Mouse (Mus musculus): Measurements from ENCODE around the gene Sec11a. TPM values are rescaled to one million over a fixed set of nuclear protein-coding genes. Genes with fewer than 3 reads are reported as not detected.
A peak's percentile ranks its signal among the peaks of the same experiment; 100 is the strongest.

Gene Sec11a
- polyA plus RNA-seq, 1 experiment: 64.4 TPM

DNA sequence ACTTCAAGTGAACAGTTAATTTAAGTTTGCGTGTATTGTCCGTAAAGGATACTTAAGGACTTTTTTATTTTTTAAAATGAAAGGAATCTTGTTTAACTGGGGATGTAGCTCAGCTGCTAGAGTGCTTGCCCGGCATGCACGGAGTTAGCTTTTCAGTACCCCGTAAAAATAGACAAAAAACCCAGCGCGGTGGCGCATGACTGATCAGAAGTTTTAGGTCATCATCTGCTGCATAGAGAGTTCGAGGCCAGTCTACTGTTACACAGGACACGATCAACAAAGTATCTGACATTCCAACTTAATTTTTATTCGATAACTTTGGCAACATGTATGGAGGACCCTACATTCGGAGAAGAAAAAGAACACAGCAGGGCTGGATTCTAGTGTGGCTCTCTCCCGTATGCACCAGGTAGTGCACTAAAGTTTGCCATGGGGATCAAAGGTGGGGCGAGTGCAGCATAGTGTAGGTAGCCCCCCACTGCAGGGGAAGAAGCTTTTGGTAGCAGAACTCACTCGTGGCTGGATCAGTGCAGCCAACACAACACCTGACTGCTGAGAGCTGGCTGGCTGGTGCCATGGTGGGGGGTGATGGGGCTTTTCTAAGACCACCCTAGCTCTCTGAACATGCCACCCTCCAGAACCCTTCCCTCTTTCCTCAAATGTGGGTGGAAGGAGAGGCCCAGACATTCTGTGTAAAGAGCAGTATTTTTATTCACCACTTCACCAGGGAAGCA is 45.9 kb downstream of the Sec11a start:
- no peak overlapping the region for H3K27ac ChIP-seq (ENCODE audit: insufficient read depth, low read length)
- H3K4me1 ChIP-seq (ENCODE audit: control insufficient read depth, insufficient read depth, low read length): peaks cover 8% of the 10 kb centered on the region
- TF ChIP-seq POLR2A (IDR thresholded peaks at IDR 0.05; ENCODE audit: extremely low read depth, insufficient read depth, low read length) (no peak), CTCF (IDR thresholded peaks at IDR 0.05; ENCODE audit: extremely low read depth, insufficient read depth, low read length) (no peak)
- peak overlapping the region; percentile 80 for H3K4me3 ChIP-seq (ENCODE audit: insufficient read depth, low read length)

DNA sequence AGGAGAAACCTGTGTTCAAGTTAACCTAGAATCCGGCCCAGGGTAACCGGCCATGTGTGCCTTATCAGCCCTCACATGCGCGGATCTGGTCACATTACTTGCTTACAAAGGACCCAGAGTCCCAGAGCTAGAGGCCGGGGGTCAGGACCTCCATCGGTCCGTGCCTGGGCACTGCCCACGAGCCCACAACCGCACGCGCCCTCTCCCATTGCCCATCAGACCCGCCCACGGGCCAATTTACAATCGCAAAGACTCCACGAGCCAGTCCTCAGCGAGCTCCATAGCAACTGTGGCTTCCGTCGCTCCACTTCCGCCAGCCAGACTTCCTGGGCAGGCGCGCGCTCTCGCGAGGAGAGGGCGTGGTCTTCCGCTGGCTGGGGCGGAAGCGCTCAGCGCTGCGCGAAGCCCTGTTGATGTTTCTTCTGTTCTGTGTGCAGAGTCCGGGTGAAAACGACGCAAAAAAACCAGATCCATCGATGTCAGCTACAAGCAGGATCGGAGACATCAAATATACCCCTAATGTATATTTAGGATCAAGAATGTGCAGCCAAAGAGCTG is 46.6 kb downstream of the Sec11a start, which contains the start of gene Wdr73:
Gene Wdr73, minus strand, starts transcription at position 326 of the 558 bp plus-strand sequence.
- no peak within 1 kb of the TSS for H3K27ac ChIP-seq (ENCODE audit: insufficient read depth, low read length)
- peaks cover 8% of the 10 kb centered on the region for H3K4me1 ChIP-seq (ENCODE audit: control insufficient read depth, insufficient read depth, low read length)
- H3K4me3 ChIP-seq (ENCODE audit: insufficient read depth, low read length): peak within 1 kb of the TSS; percentile 80
- TF ChIP-seq CTCF (IDR thresholded peaks at IDR 0.05; ENCODE audit: extremely low read depth, insufficient read depth, low read length) (no peak), POLR2A (IDR thresholded peaks at IDR 0.05; ENCODE audit: extremely low read depth, insufficient read depth, low read length) (peak; percentile 90)

DNA sequence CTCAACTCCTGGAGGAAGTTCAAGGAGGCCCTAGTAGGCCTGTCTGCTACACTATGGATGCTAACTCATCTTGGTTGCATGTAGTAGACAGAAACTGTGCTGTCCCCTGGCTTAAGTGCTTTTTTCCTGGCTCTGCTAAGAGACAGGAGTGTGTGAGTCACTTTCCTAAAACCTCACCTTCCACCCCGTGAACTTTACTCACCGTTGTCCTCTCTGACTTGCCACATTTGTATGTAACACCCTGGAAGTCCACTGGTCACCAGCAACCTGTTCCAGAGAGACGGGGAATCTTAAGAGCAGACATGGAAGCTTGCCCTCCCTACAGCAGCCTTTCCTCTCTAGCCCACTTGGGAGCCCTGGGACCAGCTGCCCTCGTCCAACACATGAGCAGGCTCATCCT is 49.9 kb downstream of the Sec11a start:
- no peak overlapping the region for H3K4me3 ChIP-seq (ENCODE audit: insufficient read depth, low read length)
- TF ChIP-seq CTCF (IDR thresholded peaks at IDR 0.05; ENCODE audit: extremely low read depth, insufficient read depth, low read length) (no peak), POLR2A (IDR thresholded peaks at IDR 0.05; ENCODE audit: extremely low read depth, insufficient read depth, low read length) (no peak)
- H3K27ac ChIP-seq (ENCODE audit: insufficient read depth, low read length): no peak overlapping the region
- peaks cover 6% of the 10 kb centered on the region for H3K4me1 ChIP-seq (ENCODE audit: control insufficient read depth, insufficient read depth, low read length)

DNA sequence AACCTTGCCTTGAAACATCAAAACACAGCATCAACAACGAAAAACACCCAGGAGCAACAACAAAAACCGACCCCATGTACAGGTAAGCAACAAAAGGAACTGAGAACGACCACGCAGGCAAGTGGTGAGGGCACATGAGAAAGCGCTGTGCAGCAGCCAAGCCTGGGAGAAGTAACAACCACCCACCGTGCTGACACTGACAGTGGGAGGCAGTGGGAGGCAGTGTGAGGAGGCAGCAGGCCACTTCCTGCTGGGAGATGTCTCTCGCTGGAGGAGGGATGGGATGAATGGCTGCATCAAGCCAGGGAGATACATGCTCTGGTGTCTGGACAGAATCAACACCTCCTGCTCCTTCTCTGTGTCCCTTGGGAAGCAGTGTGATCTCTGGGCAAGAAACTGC is 50.4 kb downstream of the Sec11a start:
- TF ChIP-seq CTCF (IDR thresholded peaks at IDR 0.05; ENCODE audit: extremely low read depth, insufficient read depth, low read length) (no peak), POLR2A (IDR thresholded peaks at IDR 0.05; ENCODE audit: extremely low read depth, insufficient read depth, low read length) (0 out of 2 replicates have a peak, but pooled peaks have one; percentile 9)
- peaks cover 6% of the 10 kb centered on the region for H3K4me1 ChIP-seq (ENCODE audit: control insufficient read depth, insufficient read depth, low read length)
- no peak overlapping the region for H3K4me3 ChIP-seq (ENCODE audit: insufficient read depth, low read length)
- no peak overlapping the region for H3K27ac ChIP-seq (ENCODE audit: insufficient read depth, low read length)

DNA sequence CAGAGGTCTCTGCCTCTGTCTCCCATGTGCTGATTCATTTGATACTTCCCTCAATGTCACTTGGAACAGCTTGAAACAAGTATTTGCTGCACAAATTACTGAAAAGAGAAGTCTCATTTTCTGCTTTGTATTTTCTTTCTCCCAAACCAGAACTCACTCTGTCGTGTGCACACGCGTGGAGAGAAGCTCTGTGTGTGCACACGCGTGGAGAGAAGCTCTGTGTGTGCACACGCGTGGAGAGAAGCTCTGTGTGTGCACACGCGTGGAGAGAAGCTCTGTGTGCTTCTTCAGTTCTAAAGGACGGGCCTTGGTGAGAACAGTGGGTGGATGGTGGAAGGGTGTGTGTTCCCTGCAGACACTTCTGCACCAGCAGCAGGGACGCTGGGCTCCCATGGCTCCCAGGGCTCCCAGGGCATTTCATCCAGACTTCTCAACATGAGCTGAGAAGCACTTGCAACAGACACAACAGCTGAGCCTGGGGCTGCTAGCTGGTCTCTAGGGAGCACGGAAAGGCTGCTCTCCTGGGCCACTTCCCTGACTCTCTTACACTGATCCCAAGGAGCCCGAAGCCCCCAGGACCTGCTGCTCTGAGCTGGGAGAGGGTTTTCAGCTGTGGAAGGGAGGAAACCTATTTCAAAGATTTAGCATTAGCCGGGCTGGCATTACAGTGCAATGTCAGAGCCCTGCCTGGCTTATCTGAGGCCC is 52.6 kb downstream of the Sec11a start:
- no peak overlapping the region for H3K27ac ChIP-seq (ENCODE audit: insufficient read depth, low read length)
- peaks cover 3% of the 10 kb centered on the region for H3K4me1 ChIP-seq (ENCODE audit: control insufficient read depth, insufficient read depth, low read length)
- no peak for TF ChIP-seq POLR2A (IDR thresholded peaks at IDR 0.05; ENCODE audit: extremely low read depth, insufficient read depth, low read length)
- TF ChIP-seq CTCF (IDR thresholded peaks at IDR 0.05; ENCODE audit: extremely low read depth, insufficient read depth, low read length): no peak
- H3K4me3 ChIP-seq (ENCODE audit: insufficient read depth, low read length): no peak overlapping the region

DNA sequence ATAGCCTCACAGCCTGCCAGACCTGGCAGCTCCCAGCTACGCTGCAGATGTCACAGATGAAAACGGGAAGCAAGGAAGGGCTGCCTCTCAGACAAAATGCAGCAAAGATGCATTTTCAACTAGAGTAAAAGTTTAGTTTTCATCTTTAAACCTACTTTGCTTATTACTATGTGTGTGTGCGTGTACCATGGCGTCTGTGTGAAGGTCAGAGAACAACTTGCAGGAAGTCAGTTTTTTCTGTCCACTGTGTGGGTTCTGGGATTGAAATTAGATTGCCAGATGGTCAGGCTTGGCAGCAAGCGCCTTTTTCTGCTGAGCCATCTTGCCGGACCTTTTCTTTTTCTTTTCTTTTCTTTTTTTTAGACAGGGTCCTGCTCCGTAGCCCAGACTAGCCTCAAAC is 53.4 kb downstream of the Sec11a start:
- Histone ChIP-seq H3K4me3 (ENCODE audit: insufficient read depth, low read length) (no peak overlapping the region), H3K4me1 (ENCODE audit: control insufficient read depth, insufficient read depth, low read length) (peaks cover 3% of the 10 kb centered on the region), H3K27ac (ENCODE audit: insufficient read depth, low read length) (no peak overlapping the region)
- TF ChIP-seq POLR2A (IDR thresholded peaks at IDR 0.05; ENCODE audit: extremely low read depth, insufficient read depth, low read length) (no peak), CTCF (IDR thresholded peaks at IDR 0.05; ENCODE audit: extremely low read depth, insufficient read depth, low read length) (no peak)

DNA sequence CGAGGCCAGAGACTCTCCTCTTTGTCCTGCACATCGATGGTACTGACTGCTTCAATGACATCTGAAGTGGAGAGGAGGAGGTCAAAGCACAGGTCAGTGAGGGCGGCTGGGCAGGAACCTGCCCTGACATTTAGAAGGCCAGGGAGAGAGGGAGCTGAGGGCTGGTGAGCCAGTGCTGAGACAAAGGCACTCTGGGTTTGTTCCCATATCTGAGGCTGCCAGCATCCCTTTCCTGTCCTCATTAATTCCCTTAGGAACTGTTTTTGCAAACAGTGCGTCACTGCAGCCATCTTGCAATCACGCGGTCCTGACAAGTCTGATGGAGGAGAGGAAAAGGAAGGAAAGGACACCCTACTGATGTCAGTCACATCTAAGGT is 53.8 kb downstream of the Sec11a start:
- Histone ChIP-seq H3K4me1 (ENCODE audit: control insufficient read depth, insufficient read depth, low read length) (peaks cover 3% of the 10 kb centered on the region), H3K4me3 (ENCODE audit: insufficient read depth, low read length) (no peak overlapping the region)

DNA sequence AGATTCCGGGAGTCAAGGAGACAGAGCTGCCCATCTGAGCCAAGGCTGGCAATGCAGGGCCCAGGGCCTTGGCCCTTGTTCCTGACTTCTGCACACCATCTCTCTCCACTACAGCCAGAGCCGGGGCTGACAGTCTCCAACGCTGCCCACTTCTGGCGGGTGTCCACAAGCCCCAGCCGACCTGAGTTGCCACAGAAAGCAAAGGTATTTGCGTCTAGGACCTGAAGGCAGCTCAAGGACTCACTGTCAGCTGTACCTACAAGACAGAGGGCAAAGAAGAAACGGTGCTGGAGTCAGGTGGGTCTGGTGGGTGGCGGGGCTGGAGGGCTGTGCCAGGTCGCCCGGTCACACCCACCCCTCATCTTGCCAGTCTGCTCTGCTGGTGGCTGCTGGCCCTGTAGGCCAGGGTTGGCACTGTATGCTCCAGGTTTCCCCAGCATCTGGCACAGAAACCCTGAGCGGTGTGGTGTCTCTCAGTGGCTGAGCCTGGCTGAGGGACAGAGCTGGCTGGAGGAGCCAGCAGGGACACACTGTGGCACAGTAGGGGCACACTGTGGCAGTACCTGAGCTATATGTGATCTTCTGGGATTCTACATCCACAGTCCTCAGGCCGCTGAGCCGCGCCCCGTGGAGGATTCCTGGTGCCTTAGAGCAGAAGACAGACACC is 54.4 kb downstream of the Sec11a start:
- Histone ChIP-seq H3K27ac (ENCODE audit: insufficient read depth, low read length) (no peak overlapping the region), H3K4me1 (ENCODE audit: control insufficient read depth, insufficient read depth, low read length) (peaks cover 3% of the 10 kb centered on the region), H3K4me3 (ENCODE audit: insufficient read depth, low read length) (no peak overlapping the region)
- no peak for TF ChIP-seq CTCF (IDR thresholded peaks at IDR 0.05; ENCODE audit: extremely low read depth, insufficient read depth, low read length)
- TF ChIP-seq POLR2A (IDR thresholded peaks at IDR 0.05; ENCODE audit: extremely low read depth, insufficient read depth, low read length): no peak

More for the DNA sequence above, 53.8 kb downstream of the Sec11a start:
- TF ChIP-seq POLR2A (IDR thresholded peaks at IDR 0.05; ENCODE audit: extremely low read depth, insufficient read depth, low read length) (no peak), CTCF (IDR thresholded peaks at IDR 0.05; ENCODE audit: extremely low read depth, insufficient read depth, low read length) (no peak)
- no peak overlapping the region for H3K27ac ChIP-seq (ENCODE audit: insufficient read depth, low read length)

DNA sequence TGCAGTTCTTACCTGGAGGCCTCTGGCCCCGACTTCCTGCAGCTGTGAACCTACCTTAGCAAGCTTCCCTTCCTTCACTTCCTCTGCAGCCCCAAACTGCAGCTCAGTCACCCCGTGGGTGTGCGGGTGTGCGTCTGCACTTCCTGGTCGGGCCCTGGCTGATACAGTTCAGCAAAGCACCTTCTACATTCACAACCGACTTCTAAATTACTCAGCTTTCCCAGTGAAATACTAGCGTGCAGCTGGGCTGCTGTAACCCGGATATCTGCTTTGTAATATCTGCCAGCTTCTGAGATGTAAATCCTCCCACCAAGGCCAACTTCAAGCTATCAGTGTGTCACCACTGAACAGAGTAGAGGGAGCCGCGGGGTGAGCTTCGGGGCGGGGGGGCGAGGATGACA is 57.7 kb downstream of the Sec11a start:
- 0 out of 2 replicates have a peak overlapping the region, but pooled peaks have one; percentile 14 for H3K27ac ChIP-seq (ENCODE audit: insufficient read depth, low read length)
- no peak overlapping the region for H3K4me3 ChIP-seq (ENCODE audit: insufficient read depth, low read length)

More for the DNA sequence above, 57.7 kb downstream of the Sec11a start:
- H3K4me1 ChIP-seq (ENCODE audit: control insufficient read depth, insufficient read depth, low read length): no peaks in the 10 kb centered on the region
- no peak for TF ChIP-seq CTCF (IDR thresholded peaks at IDR 0.05; ENCODE audit: extremely low read depth, insufficient read depth, low read length)
